Mouse (Mus musculus): Measurements from ENCODE around the gene Grik4. TPM values are rescaled to one million over a fixed set of nuclear protein-coding genes. Genes with fewer than 3 reads are reported as not detected.

Gene Grik4
- polyA plus RNA-seq, 1 experiment, result 0.26 TPM

GRCm38 (mm10) chr9:42816815-42817214, 127.5 kb downstream of the Grik4 start:
- Histone ChIP-seq H3K27ac (ENCODE audit: insufficient read depth, low read length) (no peak overlapping the region), H3K4me1 (ENCODE audit: control insufficient read depth, insufficient read depth, low read length) (no peaks in the 10 kb centered on the region), H3K4me3 (ENCODE audit: insufficient read depth, low read length) (no peak overlapping the region)
- no peak for TF ChIP-seq POLR2A (IDR thresholded peaks at IDR 0.05; ENCODE audit: low read depth, low read length)
- TF ChIP-seq CTCF (IDR thresholded peaks at IDR 0.05; ENCODE audit: borderline replicate concordance, insufficient read depth, low read length), result no peak

- Histone ChIP-seq H3K27ac (ENCODE audit: insufficient read depth, low read length) (no peak overlapping the region), H3K4me1 (ENCODE audit: control insufficient read depth, insufficient read depth, low read length) (no peaks in the 10 kb centered on the region), H3K4me3 (ENCODE audit: insufficient read depth, low read length) (no peak overlapping the region)
- no peak for TF ChIP-seq CTCF (IDR thresholded peaks at IDR 0.05; ENCODE audit: borderline replicate concordance, insufficient read depth, low read length)
- TF ChIP-seq POLR2A (IDR thresholded peaks at IDR 0.05; ENCODE audit: low read depth, low read length), result no peak
Measured at GRCm38 (mm10) chr9:42809146-42809545, 135.1 kb downstream of the Grik4 start.

DNA sequence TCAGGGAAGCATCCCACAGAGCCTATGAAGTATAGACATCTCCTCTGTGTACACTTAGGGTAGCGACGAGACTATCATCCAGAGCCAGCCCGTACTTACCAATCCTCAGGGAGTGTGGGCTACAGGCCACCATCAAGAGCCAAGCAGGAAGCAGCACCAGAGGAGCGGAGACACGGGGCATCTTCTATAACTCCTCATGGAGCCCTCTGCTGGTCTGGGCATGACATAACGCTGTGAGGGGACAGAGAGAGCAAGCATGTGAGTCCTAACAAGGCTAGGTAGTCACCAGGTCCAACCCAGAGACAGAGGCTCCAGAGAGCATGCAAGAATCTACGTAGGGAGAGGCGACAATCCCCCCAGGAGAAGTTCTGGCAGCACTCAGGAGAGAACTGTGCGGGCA, 135.9 kb downstream of the Grik4 start:
- Histone ChIP-seq H3K27ac (ENCODE audit: insufficient read depth, low read length) (no peak overlapping the region), H3K4me3 (ENCODE audit: insufficient read depth, low read length) (no peak overlapping the region), H3K4me1 (ENCODE audit: control insufficient read depth, insufficient read depth, low read length) (no peaks in the 10 kb centered on the region)
- TF ChIP-seq CTCF (IDR thresholded peaks at IDR 0.05; ENCODE audit: borderline replicate concordance, insufficient read depth, low read length) (0 out of 2 replicates have a peak, but pooled peaks have one; percentile 4), POLR2A (IDR thresholded peaks at IDR 0.05; ENCODE audit: low read depth, low read length) (no peak)

- no peak overlapping the region for H3K27ac ChIP-seq (ENCODE audit: insufficient read depth, low read length)
- H3K4me3 ChIP-seq (ENCODE audit: insufficient read depth, low read length), result no peak overlapping the region
- no peaks in the 10 kb centered on the region for H3K4me1 ChIP-seq (ENCODE audit: control insufficient read depth, insufficient read depth, low read length)
- TF ChIP-seq POLR2A (IDR thresholded peaks at IDR 0.05; ENCODE audit: low read depth, low read length), result no peak
- TF ChIP-seq CTCF (IDR thresholded peaks at IDR 0.05; ENCODE audit: borderline replicate concordance, insufficient read depth, low read length), result no peak
Measured at GRCm38 (mm10) chr9:42803061-42803491, 141.2 kb downstream of the Grik4 start.

- H3K27ac ChIP-seq (ENCODE audit: insufficient read depth, low read length), result no peak overlapping the region
- H3K4me1 ChIP-seq (ENCODE audit: control insufficient read depth, insufficient read depth, low read length), result no peaks in the 10 kb centered on the region
- H3K4me3 ChIP-seq (ENCODE audit: insufficient read depth, low read length), result no peak overlapping the region
- TF ChIP-seq CTCF (IDR thresholded peaks at IDR 0.05; ENCODE audit: borderline replicate concordance, insufficient read depth, low read length) (no peak), POLR2A (IDR thresholded peaks at IDR 0.05; ENCODE audit: low read depth, low read length) (no peak)
Measured at GRCm38 (mm10) chr9:42801929-42802328, 142.4 kb downstream of the Grik4 start.

DNA sequence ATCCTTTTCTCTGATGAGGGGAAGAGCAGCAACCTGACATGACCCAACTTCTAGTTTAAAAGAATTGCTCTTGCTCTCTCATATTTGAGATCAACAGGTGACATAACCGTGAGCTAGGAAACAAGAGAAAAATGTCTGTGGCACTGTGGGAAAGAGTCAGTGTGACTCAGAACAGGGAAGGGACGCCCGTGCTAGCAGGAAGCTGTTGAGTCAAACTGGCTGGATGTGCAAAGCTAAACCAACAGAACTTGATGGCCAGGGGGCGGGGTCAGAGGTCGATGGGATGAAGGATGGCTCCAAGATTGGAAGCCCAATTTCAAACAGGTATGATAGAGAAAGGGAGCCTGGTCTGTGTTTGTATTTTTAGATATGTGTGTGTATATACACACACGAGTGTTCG, 144.2 kb downstream of the Grik4 start:
- Histone ChIP-seq H3K4me3 (ENCODE audit: insufficient read depth, low read length) (no peak overlapping the region), H3K27ac (ENCODE audit: insufficient read depth, low read length) (no peak overlapping the region), H3K4me1 (ENCODE audit: control insufficient read depth, insufficient read depth, low read length) (no peaks in the 10 kb centered on the region)
- no peak for TF ChIP-seq POLR2A (IDR thresholded peaks at IDR 0.05; ENCODE audit: low read depth, low read length)
- TF ChIP-seq CTCF (IDR thresholded peaks at IDR 0.05; ENCODE audit: borderline replicate concordance, insufficient read depth, low read length), result no peak

GRCm38 (mm10) chr9:42799694-42800093, 144.6 kb downstream of the Grik4 start:
- TF ChIP-seq POLR2A (IDR thresholded peaks at IDR 0.05; ENCODE audit: low read depth, low read length) (no peak), CTCF (IDR thresholded peaks at IDR 0.05; ENCODE audit: borderline replicate concordance, insufficient read depth, low read length) (no peak)
- H3K4me1 ChIP-seq (ENCODE audit: control insufficient read depth, insufficient read depth, low read length), result no peaks in the 10 kb centered on the region
- H3K4me3 ChIP-seq (ENCODE audit: insufficient read depth, low read length), result no peak overlapping the region
- no peak overlapping the region for H3K27ac ChIP-seq (ENCODE audit: insufficient read depth, low read length)

GRCm38 (mm10) chr9:42799242-42799641, 145.1 kb downstream of the Grik4 start:
- no peak overlapping the region for H3K4me3 ChIP-seq (ENCODE audit: insufficient read depth, low read length)
- TF ChIP-seq CTCF (IDR thresholded peaks at IDR 0.05; ENCODE audit: borderline replicate concordance, insufficient read depth, low read length) (no peak), POLR2A (IDR thresholded peaks at IDR 0.05; ENCODE audit: low read depth, low read length) (no peak)
- no peaks in the 10 kb centered on the region for H3K4me1 ChIP-seq (ENCODE audit: control insufficient read depth, insufficient read depth, low read length)
- no peak overlapping the region for H3K27ac ChIP-seq (ENCODE audit: insufficient read depth, low read length)

- H3K27ac ChIP-seq (ENCODE audit: insufficient read depth, low read length), result no peak overlapping the region
- TF ChIP-seq POLR2A (IDR thresholded peaks at IDR 0.05; ENCODE audit: low read depth, low read length), result no peak
- no peak for TF ChIP-seq CTCF (IDR thresholded peaks at IDR 0.05; ENCODE audit: borderline replicate concordance, insufficient read depth, low read length)
- no peaks in the 10 kb centered on the region for H3K4me1 ChIP-seq (ENCODE audit: control insufficient read depth, insufficient read depth, low read length)
- no peak overlapping the region for H3K4me3 ChIP-seq (ENCODE audit: insufficient read depth, low read length)
Measured at GRCm38 (mm10) chr9:42798280-42798679, 146.0 kb downstream of the Grik4 start.

DNA sequence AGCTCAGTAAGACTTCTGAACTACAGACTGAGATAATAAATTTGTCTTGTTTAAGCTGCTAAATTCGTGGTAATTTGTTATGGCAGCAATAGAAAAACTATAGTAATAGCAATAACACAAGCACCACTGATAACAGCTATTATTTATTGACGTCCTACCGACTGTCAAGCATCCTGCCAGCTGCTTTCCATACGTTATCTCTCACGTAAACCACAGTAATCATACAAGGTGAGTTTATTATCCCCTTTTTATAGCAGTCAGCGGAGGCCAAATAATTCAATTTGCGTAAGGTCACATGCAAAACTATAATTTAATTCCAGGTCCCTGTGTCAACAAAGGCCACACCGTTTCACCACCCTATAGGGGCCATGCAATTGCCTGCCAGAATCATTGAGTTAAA, 147.0 kb downstream of the Grik4 start:
- Histone ChIP-seq H3K4me3 (ENCODE audit: insufficient read depth, low read length) (no peak overlapping the region), H3K27ac (ENCODE audit: insufficient read depth, low read length) (no peak overlapping the region), H3K4me1 (ENCODE audit: control insufficient read depth, insufficient read depth, low read length) (no peaks in the 10 kb centered on the region)
- TF ChIP-seq CTCF (IDR thresholded peaks at IDR 0.05; ENCODE audit: borderline replicate concordance, insufficient read depth, low read length), result no peak
- TF ChIP-seq POLR2A (IDR thresholded peaks at IDR 0.05; ENCODE audit: low read depth, low read length), result no peak

GRCm38 (mm10) chr9:42795881-42796280, 148.4 kb downstream of the Grik4 start:
- no peaks in the 10 kb centered on the region for H3K4me1 ChIP-seq (ENCODE audit: control insufficient read depth, insufficient read depth, low read length)
- no peak overlapping the region for H3K27ac ChIP-seq (ENCODE audit: insufficient read depth, low read length)
- no peak overlapping the region for H3K4me3 ChIP-seq (ENCODE audit: insufficient read depth, low read length)
- TF ChIP-seq POLR2A (IDR thresholded peaks at IDR 0.05; ENCODE audit: low read depth, low read length) (no peak), CTCF (IDR thresholded peaks at IDR 0.05; ENCODE audit: borderline replicate concordance, insufficient read depth, low read length) (no peak)

Data from embryonic fibroblast, embryonic 13.5 days (primary cell).